Mouse (Mus musculus): ENCODE measurements at regions not wholly inside any gene's neighbourhood (a gene's known extent, or its start where the extent isn't known, plus 50 kb on each side); places are given as distances from the start of the nearest gene placed in this dataset.

DNA sequence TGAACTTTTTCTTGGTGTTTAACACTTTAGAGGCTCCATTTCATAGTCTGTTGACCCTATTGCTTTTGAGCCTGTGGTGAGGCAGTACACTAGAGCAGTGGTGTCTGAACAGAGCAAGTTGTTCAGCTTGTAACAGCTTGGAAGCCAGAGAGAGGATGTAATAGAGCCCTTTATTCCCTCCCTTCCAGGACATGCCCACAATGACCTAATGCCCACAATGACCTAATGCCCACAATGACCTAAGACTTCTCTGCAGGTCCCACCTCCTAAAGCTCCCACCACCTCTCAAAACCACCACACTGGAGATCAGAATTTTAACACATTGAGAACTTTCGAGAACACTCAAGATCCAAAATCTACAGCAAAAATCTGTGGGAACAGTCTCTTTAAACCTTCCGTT is 115.6 kb downstream of the S1pr1 start:
- in situ Hi-C loops (cut with MboI, MseI): no loop called here

DNA sequence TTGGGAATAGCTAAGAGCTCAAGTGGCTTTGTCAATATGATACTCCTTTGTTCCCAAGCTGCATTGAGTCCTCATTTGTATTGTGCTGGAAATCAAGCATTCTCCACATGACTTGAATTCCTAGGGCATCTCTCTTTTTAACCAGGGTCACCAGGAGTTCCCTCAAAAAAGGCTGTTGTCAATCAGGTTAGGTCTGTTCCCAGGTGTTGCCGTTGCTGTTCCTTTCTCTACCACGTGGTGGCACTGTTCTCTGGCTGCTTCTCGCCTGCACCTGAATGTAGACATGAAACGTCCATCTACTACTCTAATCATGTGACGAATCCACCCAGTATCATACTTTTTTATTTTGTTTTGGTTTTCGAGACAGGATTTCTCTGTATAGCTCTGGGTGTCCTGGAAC is 118.3 kb downstream of the S1pr1 start:
- in situ Hi-C loops (cut with MboI, MseI): no loop called here

DNA sequence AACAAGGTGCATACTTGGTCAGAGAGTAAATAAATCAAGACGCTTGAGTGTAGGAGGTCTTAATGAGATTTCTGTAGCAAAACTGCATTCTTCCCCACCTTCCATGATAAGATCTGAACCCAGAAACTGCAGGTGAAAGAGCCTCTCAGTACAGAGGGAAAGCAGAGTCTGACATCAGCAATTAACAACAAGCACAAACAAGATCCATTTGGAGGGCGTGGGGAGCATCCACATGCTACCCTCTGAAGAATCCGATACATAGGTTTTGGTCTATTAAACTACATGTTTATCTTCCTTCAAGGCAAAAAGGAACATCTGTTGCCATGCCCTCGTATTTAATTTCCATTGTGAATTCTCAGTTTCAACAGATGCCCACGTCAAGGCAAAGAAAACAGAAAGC is 124.2 kb downstream of the S1pr1 start:
- in situ Hi-C loops (cut with MboI, MseI): no loop called here

DNA sequence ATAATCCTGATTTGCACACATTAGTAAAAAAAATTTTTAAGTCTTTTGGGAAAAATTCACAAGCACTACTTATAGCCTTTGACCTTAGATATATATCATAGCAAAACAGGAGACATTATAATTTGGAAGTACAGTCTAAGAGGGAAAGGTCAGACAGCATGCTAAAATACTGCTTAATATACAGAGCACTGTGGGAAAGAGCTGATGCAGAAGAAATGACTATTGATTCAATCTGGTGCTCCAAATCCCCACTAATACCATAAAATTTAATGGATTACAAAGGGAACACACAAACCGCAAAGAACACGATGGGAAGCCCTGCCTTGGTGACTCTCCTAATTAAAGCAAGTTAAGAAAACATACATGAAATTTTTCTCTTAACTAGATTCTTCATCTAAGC is 126.3 kb downstream of the S1pr1 start:
- in situ Hi-C loops (cut with MboI, MseI): no loop called here

DNA sequence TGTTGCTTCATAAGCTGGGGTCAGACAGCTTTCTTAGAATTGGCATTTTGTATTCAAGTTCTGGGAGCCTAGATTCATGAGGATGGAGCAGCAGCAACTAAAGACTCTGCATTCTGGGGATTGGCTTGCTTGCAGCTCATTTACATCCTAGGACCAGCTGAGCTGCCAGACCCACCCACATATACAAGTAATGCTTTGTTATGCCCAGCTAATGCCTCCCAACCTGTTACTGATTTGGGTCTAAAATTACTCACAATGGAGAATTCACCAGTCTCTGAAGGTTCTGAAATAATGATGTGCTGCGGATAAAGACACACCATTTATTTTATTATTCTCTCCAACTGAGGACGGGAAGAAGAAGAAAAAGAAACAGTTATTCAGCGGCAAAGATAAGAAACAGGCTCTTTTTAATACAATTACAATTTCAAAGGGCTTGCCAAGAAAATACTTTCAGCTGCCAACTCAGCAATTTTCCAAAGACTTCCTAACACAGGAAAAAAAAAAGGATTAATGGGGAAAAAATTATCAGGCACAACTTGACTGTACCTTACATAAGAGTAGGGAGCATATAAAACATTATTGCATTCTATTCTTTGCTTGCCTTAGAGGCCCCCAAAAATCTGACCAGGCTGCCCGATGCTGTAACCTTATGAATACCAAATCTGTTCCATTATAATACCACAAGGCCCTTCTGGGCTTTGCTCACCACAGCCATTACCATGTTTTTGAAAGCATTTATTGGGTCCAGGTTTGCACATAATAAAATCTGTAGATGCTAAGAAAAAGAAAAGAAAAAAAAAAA is 134.5 kb downstream of the S1pr1 start:
- in situ Hi-C loops (cut with MboI, MseI): no loop called here

DNA sequence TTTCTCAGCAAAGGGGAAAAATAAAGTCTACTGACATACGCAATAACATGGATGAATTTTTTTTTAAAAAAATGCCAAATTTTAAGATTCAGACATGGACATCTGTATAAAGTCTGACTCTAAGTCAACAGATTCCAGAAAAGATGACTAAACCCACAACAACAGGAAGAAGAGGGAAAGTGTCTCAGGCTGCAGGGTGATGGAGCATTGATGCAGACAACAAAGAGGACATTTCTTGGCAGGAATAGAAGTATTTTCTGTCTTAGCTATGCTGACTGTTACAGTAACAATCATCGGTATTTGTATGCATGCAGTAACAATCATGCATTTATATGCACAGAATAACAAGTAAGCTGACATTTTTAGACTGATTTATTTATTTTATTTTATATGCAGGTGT is 139.5 kb downstream of the S1pr1 start:
- in situ Hi-C loops (cut with MboI, MseI): no loop called here

DNA sequence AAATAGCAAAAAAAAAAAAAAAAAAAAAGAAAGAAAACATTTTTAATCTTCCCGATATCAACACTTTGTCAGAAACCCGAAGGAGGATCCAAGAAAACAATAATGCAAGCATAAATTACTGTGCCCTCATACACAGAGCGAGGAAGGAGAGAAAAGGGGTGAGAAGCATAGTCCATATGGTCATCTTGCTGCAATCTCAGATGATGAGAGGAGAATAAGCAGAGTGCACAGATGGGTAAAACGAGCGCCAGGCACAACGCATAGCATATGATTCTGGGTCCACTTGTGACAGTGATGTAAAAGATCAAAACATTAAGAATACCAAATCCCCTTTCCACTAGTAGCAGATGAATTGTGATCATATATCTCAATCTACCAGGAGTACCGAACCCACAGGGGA is 152.1 kb downstream of the S1pr1 start:
- in situ Hi-C loops (cut with MboI, MseI): loop anchor here (10.0 kb wide), 1 partner anchor 1918 kb away; no protein-coding TSS in a partner anchor

DNA sequence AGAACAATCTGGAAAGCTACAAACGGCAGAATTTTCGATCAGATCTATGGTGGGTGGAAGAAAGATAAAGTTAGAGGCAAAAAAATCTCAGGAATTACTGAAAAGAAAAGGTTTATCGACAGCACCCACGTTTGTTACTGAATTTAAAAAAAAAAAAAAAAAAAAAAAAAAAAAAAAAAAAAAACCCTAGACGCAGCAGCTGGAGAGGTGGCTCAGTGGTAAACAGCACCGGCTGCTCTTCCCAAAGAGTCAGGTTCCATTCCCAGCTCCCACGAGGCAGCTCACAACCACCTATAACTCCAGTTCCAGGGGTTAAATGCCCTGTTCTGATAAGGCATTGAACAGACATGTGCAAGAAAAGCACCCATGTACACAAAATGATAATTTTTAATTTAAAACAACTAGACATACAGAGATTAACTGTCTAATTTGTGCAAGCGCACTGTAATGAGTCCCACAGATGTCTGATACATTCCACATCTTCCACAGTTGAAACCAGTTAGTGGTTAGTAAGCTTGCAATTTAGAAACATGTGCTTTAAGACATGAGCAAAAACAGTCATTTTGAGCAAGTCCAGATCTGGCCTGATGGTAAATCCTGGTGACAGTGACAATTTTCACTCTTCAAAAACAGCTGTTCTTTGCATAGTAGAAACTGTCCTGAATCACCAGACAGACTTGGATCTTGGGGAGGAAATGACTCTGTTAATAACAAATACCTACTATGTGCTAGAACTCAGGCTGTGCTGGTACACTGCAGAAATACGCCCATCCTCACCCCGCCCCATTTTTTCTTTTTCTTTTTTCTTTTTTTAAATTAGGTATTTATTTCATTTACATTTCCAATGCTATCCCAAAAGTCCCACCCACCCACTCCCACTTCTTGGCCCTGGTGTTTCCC is 159.8 kb downstream of the S1pr1 start:
- in situ Hi-C loops (cut with MboI, MseI): no loop called here

DNA sequence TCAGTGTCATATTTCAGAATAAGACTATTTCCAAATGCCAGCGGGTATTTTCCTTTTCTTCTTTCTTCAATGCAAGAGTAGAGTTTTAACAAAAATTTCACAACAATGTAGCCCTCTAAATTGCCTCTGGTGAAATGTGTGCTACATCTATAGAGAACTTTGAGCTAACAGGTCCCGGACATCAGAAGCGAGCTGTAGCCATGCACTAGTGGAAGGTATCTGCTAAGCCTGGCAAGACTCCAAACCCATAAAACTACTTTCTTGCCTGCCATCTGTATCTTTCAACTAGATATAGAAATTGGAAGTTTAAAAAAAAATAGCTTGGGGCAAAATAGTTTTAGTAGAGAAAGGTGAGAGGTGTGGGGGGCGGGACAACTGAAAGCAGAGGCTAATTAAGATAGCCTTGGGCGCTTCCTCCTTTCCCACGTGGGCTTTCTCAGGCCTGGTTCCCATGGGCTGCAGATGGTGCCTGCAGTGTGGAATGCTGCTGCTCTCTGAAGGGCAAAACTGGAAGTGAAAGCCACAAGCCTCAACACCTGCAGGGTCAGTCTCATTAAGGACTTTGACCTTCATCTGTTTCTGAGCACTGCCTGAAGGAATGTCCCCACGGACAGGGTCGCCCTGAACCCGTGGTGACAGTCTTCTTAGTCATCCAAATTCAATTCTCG is 160.9 kb downstream of the S1pr1 start:
- in situ Hi-C loops (cut with MboI, MseI): no loop called here

DNA sequence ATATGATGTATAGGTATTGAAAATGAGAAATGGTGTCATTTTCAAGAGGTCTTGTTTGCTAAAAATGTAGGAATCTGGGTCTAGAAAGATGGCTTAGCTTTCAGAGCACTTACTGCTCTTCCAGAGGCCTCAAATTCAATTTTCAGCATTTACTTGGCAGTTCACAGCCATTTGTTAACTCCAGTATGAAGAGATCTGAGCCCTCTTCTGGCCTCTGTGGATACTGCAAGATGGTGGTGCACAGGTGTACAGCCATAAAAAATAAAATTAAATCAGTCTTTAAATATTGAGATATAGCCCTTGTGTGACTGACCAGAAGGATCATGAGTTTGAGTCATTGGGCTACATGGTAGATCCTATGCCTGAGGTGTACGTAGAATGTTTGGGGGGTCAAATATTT is 173.1 kb downstream of the S1pr1 start:
- in situ Hi-C loops (cut with MboI, MseI): no loop called here

DNA sequence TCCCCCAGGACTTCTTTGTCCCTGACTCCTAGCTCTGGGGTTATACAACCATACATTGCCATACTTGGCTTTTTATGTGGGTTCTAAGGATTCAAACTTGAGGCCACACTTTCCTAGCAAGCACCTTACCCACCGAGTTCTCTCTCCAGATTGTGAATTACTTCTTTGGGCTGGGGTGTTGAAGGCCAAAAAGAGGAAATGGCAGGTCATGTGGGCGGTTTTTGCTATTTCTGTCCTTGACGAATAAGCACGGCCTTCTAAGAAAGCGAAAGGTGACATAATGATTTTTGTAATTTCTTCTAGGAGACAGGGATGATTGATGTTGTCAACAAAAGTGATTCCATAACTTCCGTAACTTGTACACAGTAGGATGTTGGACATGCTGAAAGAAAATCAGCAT is 176.5 kb downstream of the S1pr1 start:
- in situ Hi-C loops (cut with MboI, MseI): no loop called here

DNA sequence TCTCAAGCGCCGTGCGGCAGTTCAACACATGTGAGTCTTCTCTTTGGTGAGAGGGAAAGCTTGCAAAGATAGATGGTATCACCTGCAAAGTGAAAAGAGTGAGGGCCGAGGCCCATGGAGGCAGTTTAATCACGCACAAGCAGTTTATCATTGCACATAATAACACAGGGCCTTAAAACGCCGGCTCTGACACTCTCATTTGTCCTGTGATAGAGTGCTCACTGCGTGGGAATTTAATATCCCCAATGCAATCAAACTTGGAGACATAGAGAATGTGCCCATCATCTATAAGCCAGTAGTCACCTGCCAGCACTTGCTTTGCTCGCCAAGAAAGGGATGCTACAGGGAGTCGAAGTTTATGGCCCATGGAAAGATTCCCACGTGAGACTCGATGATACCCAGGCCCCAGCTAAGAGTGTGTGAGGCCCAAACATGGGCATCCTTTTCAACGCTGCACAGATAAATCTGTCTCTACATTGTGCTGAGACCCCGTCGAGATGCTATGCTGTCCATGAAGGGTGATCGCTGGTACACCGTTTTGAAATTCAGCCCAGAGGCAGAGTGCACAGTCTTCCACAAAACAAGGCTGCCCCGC is 182.6 kb downstream of the S1pr1 start:
- in situ Hi-C loops (cut with MboI, MseI): no loop called here

DNA sequence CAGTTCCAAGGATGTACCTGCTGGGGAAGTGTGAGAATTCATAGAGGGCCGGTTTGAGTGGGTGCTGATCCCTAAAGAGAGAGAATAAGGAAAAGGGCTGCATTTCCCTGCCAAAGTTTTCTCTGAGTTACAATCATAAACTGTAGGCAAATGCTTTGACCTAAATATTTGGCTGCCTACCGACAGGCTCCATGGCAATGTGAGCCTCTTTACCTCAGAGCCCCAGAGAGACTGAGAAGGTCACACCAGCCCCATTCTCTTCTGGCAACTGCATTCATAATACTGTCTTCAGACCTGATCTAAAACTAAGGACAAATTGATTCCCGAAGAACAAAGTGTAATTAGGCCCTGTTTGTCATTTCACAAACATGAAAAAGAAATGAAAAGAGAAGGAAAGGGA is 184.4 kb downstream of the S1pr1 start:
- in situ Hi-C loops (cut with MboI, MseI): no loop called here

DNA sequence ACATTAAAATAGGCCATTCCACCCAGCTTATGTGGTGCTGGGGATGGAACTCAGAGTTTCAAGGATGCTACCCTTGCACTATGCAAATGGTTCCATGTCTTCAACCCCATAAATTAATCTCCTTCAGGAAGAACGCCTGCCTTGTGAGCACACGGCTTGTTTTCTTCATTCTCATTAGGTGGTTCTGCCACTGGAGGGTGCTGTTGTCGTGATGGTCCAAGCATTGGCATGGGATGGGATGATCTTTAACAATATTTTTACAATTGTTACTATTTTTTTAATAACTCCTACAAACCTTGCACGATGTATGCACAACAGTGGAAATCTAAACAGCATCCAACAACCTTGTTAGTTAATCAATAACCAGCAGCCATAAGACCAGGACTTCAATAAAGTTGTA is 185.0 kb downstream of the S1pr1 start:
- in situ Hi-C loops (cut with MboI, MseI): no loop called here

DNA sequence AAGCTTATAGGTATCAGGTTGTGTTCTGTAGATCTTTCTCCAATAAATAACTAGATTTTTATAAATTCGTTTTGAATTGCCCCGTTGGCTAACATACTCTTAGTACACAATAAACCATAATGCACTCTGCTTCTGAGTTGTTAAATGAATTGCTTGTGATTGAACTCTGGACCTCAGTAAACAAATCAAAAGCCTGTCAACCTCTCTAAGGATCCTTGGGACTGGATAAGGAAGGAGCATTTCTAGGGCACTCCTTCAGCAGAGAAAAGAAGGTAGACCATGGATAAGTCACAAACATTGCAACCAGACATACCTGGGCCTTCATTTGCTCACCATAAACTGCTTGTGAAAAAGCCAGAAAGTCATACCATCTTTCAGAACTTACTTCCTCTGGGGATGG is 191.4 kb downstream of the S1pr1 start:
- in situ Hi-C loops (cut with MboI, MseI): no loop called here

DNA sequence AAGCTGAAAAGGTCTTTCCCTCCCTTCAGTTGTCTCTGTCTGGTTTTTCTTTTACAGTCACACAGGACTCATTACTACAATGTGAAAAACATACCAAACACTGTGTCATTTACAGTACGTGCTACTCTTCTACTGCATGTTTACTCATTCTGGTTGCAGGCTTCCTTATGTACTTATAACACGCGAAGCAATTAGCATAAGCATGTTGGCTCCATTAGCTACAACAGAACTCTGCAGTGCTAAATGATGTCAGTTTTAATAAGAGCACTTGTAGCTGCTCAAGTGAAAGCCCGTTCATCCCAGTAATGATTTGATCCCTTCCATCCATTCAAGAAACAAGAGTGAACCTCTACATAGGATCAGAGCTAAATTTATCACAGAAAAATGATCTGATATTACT is 199.2 kb downstream of the S1pr1 start:
- in situ Hi-C loops (cut with MboI, MseI): no loop called here

DNA sequence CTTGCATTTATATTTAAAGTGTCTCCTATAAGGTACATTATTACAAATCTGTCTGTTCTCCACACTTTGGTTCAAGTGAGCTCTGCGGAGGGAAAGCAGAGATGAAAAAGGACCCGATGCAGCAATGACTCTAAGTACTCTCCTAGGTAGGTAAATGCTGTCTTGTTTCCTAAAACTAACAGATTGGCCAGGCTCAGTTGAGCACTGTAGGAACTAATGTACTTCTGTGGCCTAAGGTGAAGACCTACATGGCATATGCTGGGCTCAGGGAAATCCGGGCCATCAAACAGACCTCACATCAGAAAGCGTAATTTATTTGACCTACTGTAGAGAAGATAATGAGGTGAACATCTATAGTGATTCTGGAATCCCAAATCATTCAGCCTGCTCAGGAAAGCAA is 205.2 kb downstream of the S1pr1 start:
- in situ Hi-C loops (cut with MboI, MseI): no loop called here

DNA sequence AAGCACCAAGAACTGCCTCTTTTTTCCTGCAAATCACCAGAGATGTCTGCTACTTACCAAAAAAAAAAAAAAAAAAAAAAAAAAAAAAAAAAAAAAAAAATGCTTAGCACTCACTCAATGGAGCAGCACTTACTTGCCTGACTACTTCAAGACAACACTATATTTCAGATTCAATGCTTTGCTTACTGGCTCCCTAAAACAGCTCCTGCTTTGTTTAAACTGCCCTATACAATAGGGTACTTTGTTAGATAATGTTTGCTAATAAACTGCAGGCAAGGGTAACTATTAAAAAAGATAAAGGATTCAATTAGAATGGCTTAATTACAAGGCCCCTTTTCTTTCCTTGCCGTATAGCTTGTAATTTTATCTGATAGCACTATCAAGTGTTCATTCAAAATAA is 217.5 kb downstream of the S1pr1 start:
- in situ Hi-C loops (cut with MboI, MseI): no loop called here

DNA sequence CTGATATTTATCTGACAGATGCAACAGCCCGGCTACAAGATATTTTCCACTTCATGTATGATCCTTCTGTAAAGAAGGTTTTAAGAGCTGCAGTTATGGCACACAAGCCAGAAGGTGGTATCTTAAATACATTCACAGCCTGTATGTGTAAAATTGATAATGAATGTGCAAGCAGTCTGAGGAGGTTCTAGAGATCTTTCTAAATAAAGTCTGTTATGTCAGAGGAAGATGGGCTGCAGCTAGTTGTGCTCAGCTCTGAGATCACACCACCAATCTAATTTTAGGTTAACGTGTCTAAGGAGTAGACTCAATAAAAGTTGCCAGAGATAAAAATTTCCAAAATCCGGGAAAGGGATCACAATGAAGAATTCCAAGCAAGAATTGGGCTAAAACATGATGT is 218.8 kb downstream of the S1pr1 start:
- in situ Hi-C loops (cut with MboI, MseI): no loop called here

DNA sequence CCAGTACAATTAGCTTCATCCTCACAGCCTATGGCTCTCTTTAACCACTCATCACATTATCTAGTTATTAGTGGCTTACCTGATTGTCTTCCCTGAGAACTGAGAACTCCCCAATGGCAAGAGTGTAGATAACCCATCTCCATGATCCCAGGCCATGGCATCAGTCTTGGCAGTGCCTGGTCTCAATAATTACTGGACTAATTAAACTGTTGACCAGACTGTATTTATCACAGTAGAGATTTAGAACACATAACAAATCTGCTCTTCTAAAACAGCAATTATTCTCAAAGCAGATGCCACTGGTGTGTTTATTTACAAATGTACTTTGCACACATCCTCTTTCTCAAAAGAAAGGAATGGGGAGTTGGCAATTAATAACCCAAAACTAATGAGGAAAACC is 219.2 kb downstream of the S1pr1 start:
- in situ Hi-C loops (cut with MboI, MseI): no loop called here

DNA sequence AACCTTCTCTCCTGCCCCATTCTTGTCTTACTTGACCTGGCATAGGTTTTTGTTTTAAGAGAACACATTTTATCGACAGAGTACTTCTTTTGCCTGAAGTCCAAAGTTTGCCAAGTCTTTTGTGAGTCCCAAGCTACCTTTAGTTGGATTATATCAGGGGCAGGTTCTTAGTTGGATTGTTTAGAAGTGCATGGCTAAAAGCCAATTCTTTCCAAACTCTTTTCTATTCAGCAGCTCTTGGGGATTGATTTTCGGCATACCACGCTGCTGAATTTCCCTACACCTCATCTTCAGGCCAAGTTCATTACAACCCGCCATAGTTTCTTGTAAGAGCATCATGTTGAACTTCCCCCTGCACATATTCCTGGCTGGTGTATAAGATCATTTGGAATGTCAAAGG is 245.9 kb downstream of the S1pr1 start:
- in situ Hi-C loops (cut with MboI, MseI): no loop called here

DNA sequence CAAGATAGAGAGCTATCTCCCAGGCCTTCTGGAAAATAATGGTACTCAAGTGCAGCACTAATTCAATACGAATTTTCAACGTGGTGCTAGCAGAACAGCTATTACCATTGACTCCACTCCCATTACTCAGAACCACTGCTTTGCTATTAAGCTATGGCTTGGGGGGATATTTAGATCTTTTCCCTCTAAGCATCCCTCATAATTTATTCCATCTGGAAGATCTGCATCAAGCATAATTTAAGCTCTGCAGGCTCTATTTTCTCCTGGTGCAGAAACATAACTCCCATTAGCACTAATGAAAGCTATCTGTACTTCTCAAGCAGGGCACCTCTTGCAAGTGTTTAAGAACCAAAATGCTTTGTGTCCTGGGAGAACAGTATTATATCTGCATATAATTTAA is 247.0 kb downstream of the S1pr1 start:
- in situ Hi-C loops (cut with MboI, MseI): no loop called here

Data from T-helper 1 cell (primary cell).